Mouse (Mus musculus): ENCODE data around the gene Csmd2.

The Csmd2 gene

GRCm38 (mm10) chr4:128241075-128241853 lies 253.6 kb downstream of the Csmd2 start:
- DNase-seq (ENCODE audit: extremely low read depth, low read depth), result no peak

GRCm38 (mm10) chr4:128241854-128242356 lies 254.2 kb downstream of the Csmd2 start:
- no peak for DNase-seq (ENCODE audit: extremely low read depth, low read depth)

GRCm38 (mm10) chr4:128245201-128245600 lies 257.5 kb downstream of the Csmd2 start:
- DNase-seq (ENCODE audit: extremely low read depth, low read depth), result no peak

GRCm38 (mm10) chr4:128248676-128249075 lies 261.0 kb downstream of the Csmd2 start:
- no peak for DNase-seq (ENCODE audit: extremely low read depth, low read depth)

- no peak for DNase-seq (ENCODE audit: extremely low read depth, low read depth)
Measured at GRCm38 (mm10) chr4:128259211-128259610, 271.6 kb downstream of the Csmd2 start.

GRCm38 (mm10) chr4:128260907-128261560 lies 273.4 kb downstream of the Csmd2 start, which contains the start of gene Hmgb4:
Hmgb4 (minus strand) TSS chr4:128260957.
- no peak for DNase-seq (ENCODE audit: extremely low read depth, low read depth)

- DNase-seq (ENCODE audit: extremely low read depth, low read depth), result no peak
Measured at GRCm38 (mm10) chr4:128264491-128264890, 276.8 kb downstream of the Csmd2 start.

- DNase-seq (ENCODE audit: extremely low read depth, low read depth), result no peak
Measured at GRCm38 (mm10) chr4:128265341-128265740, 277.7 kb downstream of the Csmd2 start.

- no peak for DNase-seq (ENCODE audit: extremely low read depth, low read depth)
Measured at GRCm38 (mm10) chr4:128269261-128269875, 281.7 kb downstream of the Csmd2 start.

- DNase-seq (ENCODE audit: extremely low read depth, low read depth), result no peak
Measured at GRCm38 (mm10) chr4:128270177-128270576, 282.5 kb downstream of the Csmd2 start.

- DNase-seq (ENCODE audit: extremely low read depth, low read depth), result no peak
Measured at GRCm38 (mm10) chr4:128270931-128271330, 283.3 kb downstream of the Csmd2 start.

- DNase-seq (ENCODE audit: extremely low read depth, low read depth), result no peak
Measured at GRCm38 (mm10) chr4:128272501-128272900, 284.8 kb downstream of the Csmd2 start.

GRCm38 (mm10) chr4:128273146-128273545 lies 285.5 kb downstream of the Csmd2 start:
- no peak for DNase-seq (ENCODE audit: extremely low read depth, low read depth)

GRCm38 (mm10) chr4:128275116-128275515 lies 287.5 kb downstream of the Csmd2 start:
- DNase-seq (ENCODE audit: extremely low read depth, low read depth), result no peak

GRCm38 (mm10) chr4:128275586-128275985 lies 287.9 kb downstream of the Csmd2 start:
- DNase-seq (ENCODE audit: extremely low read depth, low read depth), result no peak

GRCm38 (mm10) chr4:128285009-128285408 lies 297.4 kb downstream of the Csmd2 start:
- DNase-seq (ENCODE audit: extremely low read depth, low read depth), result no peak

- no peak for DNase-seq (ENCODE audit: extremely low read depth, low read depth)
Measured at GRCm38 (mm10) chr4:128288095-128288494, 300.4 kb downstream of the Csmd2 start.

- DNase-seq (ENCODE audit: extremely low read depth, low read depth), result no peak
Measured at GRCm38 (mm10) chr4:128304049-128304448, 316.4 kb downstream of the Csmd2 start.

- no peak for DNase-seq (ENCODE audit: extremely low read depth, low read depth)
Measured at GRCm38 (mm10) chr4:128306011-128306410, 318.4 kb downstream of the Csmd2 start.

- DNase-seq (ENCODE audit: extremely low read depth, low read depth), result no peak
Measured at GRCm38 (mm10) chr4:128315328-128315727, 327.7 kb downstream of the Csmd2 start.

GRCm38 (mm10) chr4:128317951-128318350 lies 330.3 kb downstream of the Csmd2 start:
- DNase-seq (ENCODE audit: extremely low read depth, low read depth), result no peak

- no peak for DNase-seq (ENCODE audit: extremely low read depth, low read depth)
Measured at GRCm38 (mm10) chr4:128325511-128325910, 337.9 kb downstream of the Csmd2 start.
